Mouse (Mus musculus) erythroblast, adult 5-6 weeks (primary cell): ENCODE results near the gene Il1rl1. TPM values are rescaled to one million over a fixed set of nuclear protein-coding genes. Genes with fewer than 3 reads are reported as not detected.

Experiments used
- total RNA-seq, 2 experiments: library from RNA; stranded (forward) in 1 of 2; stranded (reverse) in 1 of 2; fragments of 150-400 nt in 1 of 2; fragments of 200-764, 138-1000 nt in 1 of 2; gene quantifications; 2 replicates each; pipeline versions ENCODE4 v1.2.3 to v1.2.4; 2015 to 2017; ENCODE audit warnings: low replicate concordance in 2 of 2

Gene Il1rl1
- total RNA-seq, 2 experiments from 2014 or later, result 12.1 to 15.3 TPM

Other genes with a start within 250 kb of the Il1rl1 start
- 22.1 and 35.3 TPM in 2 replicates for gene Il1r1, start 204.5 kb upstream of the Il1rl1 start, total RNA-seq (2015; ENCODE audit: low replicate concordance)
- 34.5 and 39.0 TPM in 2 replicates for gene Il1r1, start 204.5 kb upstream of the Il1rl1 start, total RNA-seq (2017; ENCODE audit: low replicate concordance)
- gene Il1rl2, start 105.0 kb upstream of the Il1rl1 start, total RNA-seq (2015; ENCODE audit: low replicate concordance), result 0.19 and 3.6 TPM in 2 replicates
- 4.2 and 5.2 TPM in 2 replicates for gene Il1rl2, start 105.0 kb upstream of the Il1rl1 start, total RNA-seq (2017; ENCODE audit: low replicate concordance)
- gene Il18r1, start 36.0 kb downstream of the Il1rl1 start, total RNA-seq (2015; ENCODE audit: low replicate concordance), result 0.58 and 1.5 TPM in 2 replicates
- 1.5 and 3.4 TPM in 2 replicates for gene Il18r1, start 36.0 kb downstream of the Il1rl1 start, total RNA-seq (2017; ENCODE audit: low replicate concordance)
- gene Il18rap, start 85.8 kb downstream of the Il1rl1 start, total RNA-seq (2015; ENCODE audit: low replicate concordance), result 8.1 and 12.1 TPM in 2 replicates
- 7.7 and 9.3 TPM in 2 replicates for gene Il18rap, start 85.8 kb downstream of the Il1rl1 start, total RNA-seq (2017; ENCODE audit: low replicate concordance)
- gene Slc9a4, start 150.5 kb downstream of the Il1rl1 start, total RNA-seq (2015; ENCODE audit: low replicate concordance), result not detected in 2 replicates
- gene Slc9a4, start 150.5 kb downstream of the Il1rl1 start, total RNA-seq (2017; ENCODE audit: low replicate concordance), result not detected in 2 replicates